Mouse (Mus musculus): ENCODE measurements around the gene Anks6. TPM values are rescaled to one million over a fixed set of nuclear protein-coding genes. Genes with fewer than 3 reads are reported as not detected.

Gene Anks6
- total RNA-seq, 2 experiments from 2014 or later: 1.3 TPM

DNA sequence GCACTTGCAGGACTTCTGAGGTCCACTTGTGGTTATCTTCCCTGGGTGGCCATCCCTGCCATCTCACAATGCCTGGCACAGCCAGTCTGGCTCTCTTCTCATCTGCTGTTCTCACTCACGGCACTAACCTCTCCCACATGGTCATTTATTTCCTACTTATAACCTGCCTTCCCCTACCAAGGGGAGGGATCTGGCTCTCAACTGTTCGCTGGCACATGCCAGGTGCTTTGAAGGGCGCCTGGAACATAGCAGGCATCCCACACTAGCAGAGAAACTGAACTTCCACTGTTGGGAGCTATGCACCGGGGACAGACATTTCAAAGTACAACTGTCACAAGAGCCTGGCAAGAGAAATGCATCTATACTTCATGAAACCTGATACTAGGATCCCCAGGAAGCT, 9.5 kb downstream of the Anks6 start:
- intact Hi-C loops (cut with DNase I): no loop called here
- DNase-seq: no peak

DNA sequence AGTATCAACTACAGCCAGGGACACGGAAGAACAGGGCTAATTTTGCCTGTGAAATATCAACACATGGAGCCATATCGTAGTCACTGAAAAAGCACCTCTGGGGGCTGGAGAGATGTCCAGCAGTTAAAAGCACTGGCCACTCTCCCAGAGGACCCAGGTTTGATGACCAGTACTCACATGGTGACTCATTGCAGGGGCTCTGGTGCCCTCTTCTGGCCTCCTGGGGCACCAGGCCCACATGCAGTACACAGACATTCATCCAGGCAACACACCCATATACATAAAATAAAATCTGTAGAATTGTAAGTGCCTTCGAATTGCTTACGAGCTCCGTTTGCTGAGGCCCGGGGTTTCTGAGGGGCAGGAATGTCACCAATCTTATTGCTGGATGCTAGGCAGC, 10.3 kb downstream of the Anks6 start:
- intact Hi-C loops (cut with DNase I): no loop called here
- peak in 1 of 2 experiments; percentile 10 for DNase-seq

DNA sequence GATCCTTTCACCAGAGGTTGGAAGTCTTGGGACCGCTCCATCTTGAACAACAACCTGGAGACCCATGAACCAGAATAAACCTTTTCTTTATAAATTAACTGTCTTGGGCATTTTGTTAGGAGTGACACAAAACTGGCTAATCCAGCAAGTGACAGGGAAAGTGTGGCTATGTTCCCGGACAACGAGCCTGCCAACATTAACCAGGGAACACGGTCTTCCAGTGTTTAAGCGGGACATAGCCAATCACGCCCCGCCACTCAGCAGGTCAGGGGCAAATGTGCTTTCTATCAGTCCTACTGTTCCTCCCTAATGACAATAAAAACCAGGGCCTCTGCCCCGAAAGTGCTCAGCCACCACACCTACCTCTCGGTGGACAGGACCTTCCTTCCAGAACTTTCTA, 13.4 kb downstream of the Anks6 start:
- intact Hi-C loops (cut with DNase I): no loop called here
- DNase-seq: peak in 1 of 2 experiments; percentile 21

GRCm38 (mm10) chr4:47039586-47039985, 17.6 kb downstream of the Anks6 start:
- DNase-seq: no peak
- intact Hi-C loops (cut with DNase I): loop anchor here (5.0 kb wide), 2 partner anchors 352 to 427 kb away; no protein-coding TSS in a partner anchor

DNA sequence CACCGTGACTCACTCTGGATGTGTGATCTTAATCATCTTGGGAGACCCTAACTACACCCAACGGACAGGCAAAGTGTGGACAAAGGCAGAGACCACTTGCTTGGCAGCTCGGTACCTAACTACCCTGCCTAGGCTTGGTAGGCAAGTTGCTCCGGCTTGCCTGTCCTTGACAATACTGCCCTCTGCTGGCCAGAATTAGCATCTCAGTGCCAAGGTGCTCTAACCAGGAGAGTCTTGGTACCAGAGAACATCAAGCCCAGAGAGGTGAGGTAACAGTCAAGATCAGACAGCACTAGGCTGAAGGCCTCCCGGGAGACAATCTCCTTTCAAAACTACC, 19.9 kb downstream of the Anks6 start:
- intact Hi-C loops (cut with DNase I): loop anchor here (5.0 kb wide), 2 partner anchors 350 to 425 kb away; no protein-coding TSS in a partner anchor
- peak; percentile 56 to 70 for DNase-seq

DNA sequence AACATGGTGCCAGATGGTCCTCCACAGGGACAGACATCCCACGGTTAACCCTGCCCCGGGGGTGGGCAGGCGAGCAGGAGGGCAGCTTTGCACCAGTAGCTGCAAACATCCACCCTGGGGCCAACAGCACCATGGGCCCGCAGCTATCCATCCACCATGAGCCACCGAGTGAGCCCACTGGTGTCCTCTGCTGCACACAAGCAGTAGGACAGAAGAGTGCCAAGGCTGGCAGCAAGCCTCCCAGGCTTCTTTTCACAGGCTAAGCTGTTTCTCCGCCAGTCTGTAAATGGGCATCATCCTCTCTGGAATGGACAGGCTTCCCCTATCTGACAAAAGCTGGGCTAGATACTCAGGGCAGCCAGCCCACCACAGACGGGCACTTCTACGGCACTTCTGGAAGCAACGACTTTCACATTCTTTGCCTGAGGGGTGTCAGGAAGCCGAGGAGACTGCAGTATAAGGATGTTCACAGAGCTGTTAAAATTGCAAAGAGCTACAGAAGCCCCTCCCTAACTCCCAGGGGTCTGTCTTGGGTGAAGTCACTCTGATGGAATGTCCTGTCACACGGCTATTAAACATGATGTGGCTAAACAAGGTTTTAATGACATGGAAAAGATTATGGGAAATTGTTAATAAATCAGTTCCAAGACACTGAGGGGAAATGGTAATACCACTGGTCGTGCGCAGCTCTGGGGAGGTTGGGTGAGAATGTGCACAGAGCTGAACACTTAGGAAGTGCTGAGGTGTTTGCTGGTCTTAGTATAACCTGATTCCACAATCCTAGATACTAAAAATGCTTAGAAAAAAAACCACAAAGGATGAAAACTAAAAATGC, 20.5 kb downstream of the Anks6 start:
- intact Hi-C loops (cut with DNase I): loop anchor here (5.0 kb wide), 2 partner anchors 349 to 424 kb away; no protein-coding TSS in a partner anchor
- no peak for DNase-seq

DNA sequence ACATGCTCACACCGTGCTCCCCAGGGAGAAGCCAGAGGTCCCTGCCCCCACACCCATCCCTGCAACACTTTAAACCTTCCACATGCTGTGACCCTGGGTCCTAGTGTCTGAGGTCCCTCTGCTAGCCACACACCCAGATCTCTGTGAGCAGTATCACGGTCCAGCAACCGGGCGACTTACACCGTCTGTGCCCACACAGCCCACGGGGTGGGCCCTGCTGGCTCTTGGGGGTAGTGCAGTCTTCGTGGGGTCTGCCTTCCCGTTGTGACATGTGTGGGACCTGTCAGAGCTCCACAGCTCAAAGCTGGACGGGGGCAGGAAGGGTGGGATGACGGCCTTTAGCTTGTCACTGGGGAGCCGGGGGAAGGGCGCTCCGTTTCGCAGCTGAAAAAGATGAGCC, 21.7 kb downstream of the Anks6 start:
- no peak for DNase-seq
- intact Hi-C loops (cut with DNase I): loop anchor here (5.0 kb wide), 2 partner anchors 348 to 423 kb away; no protein-coding TSS in a partner anchor

- intact Hi-C loops (cut with DNase I): no loop called here
- DNase-seq: no peak
These were observed 25.1 kb downstream of the Anks6 start for GRCm38 (mm10) chr4:47032171-47032570.

DNA sequence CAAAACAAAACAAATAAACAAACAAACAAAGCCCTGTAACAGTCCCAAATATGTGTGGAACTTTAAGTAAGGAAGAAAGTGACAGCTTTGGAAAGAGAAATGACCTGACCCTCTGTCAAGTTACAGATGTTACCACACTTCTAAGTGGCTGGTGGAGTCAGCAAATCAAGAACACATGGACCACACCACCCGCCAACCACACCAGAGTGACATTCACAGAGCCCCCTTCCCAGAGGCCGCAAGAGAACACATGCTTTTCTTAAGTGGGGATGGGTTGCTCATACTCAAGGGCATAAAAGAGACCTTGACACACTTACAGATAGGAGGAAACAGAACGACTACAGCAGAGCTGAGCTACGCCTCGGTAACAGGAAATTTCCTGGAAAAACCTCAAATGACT, 28.4 kb downstream of the Anks6 start:
- intact Hi-C loops (cut with DNase I): no loop called here

DNA sequence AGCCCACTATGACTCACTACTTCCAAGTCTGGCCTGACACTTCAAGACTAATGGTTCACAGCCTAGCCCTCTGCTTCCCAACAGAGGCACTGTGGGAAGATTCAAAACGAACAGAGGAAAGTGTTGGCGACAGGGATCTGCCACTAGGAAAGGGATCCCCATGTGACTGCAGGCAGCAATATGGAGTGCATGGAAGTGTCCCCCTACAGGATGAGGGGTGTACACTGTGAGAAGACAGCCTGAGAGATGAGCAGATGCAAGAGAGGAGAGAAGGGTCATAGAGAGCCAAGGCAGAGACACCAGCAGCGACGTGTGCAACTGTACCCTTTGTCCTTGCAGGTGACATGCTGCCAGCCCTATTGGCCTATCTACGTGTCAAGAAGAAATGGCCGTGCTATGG, 33.3 kb downstream of the Anks6 start:
- DNase-seq: no peak
- intact Hi-C loops (cut with DNase I): no loop called here

More for the DNA sequence above, 28.4 kb downstream of the Anks6 start:
- DNase-seq: no peak

DNA sequence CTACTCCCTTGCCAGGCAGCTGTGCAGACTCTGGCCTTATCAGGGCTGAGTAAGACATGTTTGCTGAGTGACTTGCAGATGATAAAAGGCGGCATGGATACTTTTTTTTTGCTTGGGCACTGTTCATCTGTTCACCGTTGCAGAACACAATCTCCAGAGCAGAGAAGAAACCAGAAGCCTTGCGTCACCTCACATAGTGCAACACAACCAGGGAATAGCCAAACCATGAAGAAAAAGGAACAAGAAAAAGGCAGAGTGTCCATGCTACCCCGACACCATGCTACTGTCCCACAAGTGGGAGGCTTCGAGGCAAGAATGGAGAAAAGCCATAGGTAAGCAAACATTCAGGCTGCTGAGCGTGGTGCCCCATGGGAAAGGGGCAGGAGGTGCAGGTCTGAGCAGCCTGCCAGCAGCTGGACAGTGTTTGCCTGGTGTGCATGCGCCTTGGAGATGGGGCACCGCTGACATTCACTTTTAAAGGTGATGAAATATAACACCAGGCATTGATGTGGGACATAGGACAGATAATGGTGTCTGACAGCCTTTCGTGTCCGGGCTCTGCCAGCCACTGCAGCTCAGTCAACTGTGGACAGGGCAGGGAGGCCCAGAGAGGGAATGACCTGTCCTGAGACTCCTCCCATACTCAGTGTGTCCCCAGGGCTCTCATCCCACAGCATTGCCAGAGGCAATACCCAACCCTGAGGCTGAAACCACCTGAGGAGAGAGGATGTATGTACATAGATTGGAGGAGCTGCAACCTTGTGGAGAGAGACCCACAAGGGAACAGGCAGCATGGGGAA, 34.2 kb downstream of the Anks6 start:
- intact Hi-C loops (cut with DNase I): no loop called here
- no peak for DNase-seq

DNA sequence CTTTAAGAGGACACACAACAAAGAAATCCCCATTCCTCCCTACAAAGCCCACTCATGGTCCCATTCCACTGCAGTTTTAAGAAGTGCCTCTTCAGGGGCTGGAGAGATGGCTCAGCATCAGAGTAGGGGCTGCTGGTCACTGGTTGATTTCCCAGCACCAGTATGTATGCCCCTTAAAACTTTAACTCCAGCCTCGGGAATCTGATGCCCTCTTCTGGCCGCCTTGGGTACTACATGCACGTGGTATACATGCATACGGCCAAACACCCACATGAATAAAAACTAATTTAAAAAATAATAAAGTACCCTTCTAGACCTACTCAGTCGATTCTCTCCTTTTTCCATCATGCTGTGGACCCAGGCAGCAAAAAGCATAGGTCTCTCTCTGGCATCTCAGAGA, 36.7 kb downstream of the Anks6 start:
- peak; percentile 48 to 65 for DNase-seq
- intact Hi-C loops (cut with DNase I): loop anchor here (2.0 kb wide), 1 partner anchor 332 kb away; no protein-coding TSS in a partner anchor

DNA sequence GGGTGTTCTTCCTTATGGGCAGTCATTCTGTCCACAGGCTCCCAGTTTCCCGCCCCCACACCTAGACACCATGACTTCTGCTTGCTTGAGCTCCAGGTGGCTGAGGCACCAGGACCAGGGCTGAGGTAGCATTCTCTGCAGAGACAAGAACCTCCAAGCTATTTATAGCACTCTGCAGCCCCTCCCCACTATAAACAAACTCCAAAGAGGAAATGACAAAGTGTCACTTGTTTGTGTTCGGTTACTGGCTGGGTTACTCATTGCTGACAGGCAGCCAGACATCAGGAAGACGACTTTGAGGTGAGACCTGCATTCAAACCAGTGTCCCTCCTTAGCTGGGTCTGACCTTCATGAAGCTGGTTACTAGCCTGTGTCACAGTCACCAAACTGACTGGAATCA, 42.1 kb downstream of the Anks6 start:
- no peak for DNase-seq
- intact Hi-C loops (cut with DNase I): no loop called here

DNA sequence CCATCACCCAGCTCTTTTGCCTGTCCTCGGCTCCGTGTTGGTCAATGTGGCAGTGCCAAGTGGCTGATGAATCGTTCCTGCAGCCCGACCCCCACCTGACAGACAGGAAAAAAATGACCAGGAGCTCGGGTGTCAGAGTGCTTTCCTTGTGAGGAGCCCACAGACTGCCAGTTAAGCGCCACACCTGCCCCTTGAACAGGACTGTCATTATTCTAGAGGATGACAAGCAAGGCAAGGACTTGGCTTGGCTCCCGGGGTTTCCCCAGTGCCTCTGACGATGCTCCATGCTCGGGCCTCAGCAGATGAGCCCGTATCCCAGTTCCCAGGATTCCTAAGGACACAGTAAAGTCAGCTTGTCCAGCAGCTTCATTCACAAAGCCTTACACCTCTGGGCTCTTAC, 44.8 kb downstream of the Anks6 start:
- intact Hi-C loops (cut with DNase I): no loop called here
- DNase-seq: no peak

DNA sequence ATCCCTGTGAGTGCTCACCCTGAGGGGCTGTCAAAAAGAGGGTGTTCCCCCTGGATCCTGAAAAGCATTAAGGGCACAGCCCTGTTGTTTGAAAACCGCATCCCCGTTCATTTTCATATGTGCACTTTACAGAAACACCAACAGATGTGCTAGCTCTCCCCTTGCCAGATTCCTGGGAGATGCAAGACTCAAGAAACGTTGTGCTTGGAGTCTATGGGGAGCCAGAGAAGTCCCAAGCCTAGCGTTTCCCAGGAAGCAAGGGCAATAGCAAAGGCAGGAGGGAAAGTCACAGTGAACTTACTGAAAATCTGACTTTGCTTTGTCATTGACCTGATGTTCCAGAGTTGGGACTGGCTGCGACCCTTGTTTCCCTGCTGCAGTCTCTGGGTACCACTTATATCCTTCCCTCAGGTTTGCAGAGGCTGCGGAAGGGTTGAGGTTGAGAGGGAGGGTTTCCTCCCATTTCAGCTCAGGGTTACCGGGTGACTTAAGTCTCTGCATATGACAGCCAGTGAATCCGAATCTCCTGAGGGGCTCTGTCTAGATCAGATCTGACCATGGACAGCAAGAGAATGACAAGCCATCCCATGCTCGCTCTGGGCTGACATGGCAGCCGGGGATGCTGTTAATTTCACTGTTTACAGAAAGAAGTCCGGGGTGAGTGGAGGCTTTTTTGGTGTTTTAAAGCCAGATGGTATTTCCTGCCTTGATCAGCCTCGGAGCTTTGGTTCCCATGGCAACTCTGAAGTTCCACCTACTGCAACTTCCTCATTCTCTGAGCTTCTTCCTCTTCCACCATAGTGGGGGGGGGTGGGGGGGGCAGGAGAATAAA, 46.6 kb downstream of the Anks6 start:
- DNase-seq: no peak
- intact Hi-C loops (cut with DNase I): no loop called here

DNA sequence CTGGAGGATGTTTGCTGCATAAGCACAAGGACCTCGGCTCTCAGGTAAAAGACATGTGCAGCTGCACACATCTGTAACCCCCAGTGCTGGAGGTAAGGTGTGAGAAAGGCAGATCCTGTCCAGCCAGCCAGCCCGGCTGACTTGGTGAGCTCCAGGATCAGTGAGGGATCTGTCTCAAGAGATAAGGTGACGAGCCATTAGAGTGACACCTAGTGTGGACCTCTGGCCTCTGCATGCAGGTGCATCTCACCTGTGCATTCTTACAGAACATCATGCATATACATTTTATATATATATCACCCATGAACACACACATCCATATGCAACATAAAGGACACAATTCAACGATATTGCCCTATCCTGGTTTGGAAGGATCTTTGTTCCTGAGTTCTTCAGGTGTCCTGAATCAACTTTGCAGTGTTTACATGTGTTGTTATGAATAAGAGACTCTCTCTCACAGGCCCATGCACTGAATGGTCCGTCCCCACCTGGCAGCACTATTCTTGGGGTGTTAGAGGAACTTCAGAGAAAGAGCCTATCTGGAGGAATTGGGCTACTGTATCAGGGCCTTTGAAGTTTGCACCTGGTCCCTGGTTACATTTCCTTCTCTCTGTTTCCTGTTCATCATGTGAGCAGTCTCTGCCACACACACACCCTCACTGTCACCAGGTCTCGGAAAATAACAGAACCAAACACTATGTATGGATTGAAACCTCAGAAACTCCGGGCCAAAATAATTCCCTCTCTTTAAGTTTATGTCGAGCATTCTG, 56.4 kb downstream of the Anks6 start:
- no peak for DNase-seq
- intact Hi-C loops (cut with DNase I): no loop called here

- intact Hi-C loops (cut with DNase I): no loop called here
These were observed 59.3 kb downstream of the Anks6 start for GRCm38 (mm10) chr4:46997969-46998368.

GRCm38 (mm10) chr4:46992827-46993473, 64.3 kb downstream of the Anks6 start:
- intact Hi-C loops (cut with DNase I): no loop called here
- no peak for DNase-seq

More at GRCm38 (mm10) chr4:46997969-46998368, 59.3 kb downstream of the Anks6 start:
- DNase-seq: no peak

- intact Hi-C loops (cut with DNase I): no loop called here
- DNase-seq: no peak
These were observed 65.3 kb downstream of the Anks6 start for GRCm38 (mm10) chr4:46991959-46992316.
